Mouse (Mus musculus) macrophage (primary cell): ENCODE data around the gene Aqp2. TPM values are rescaled to one million over a fixed set of nuclear protein-coding genes. Genes with fewer than 3 reads are reported as not detected.

Source experiments
- H3K27ac ChIP-seq: fragments of 350-480 bp; formaldehyde crosslinking; 2 replicates; pipeline ENCODE4 v1.9.0; 2021
- H3K36me3 ChIP-seq: fragments of 350-480 bp; formaldehyde crosslinking; 2 replicates; pipeline ENCODE4 v1.9.0; 2021; ENCODE audit errors: inconsistent target
- H3K4me3 ChIP-seq: fragments of 350-480 bp; formaldehyde crosslinking; 2 replicates; pipeline ENCODE4 v1.9.0; 2021; ENCODE audit errors: inconsistent target
- H3K79me2 ChIP-seq: fragments of 350-480 bp; formaldehyde crosslinking; 2 replicates; pipeline ENCODE4 v1.9.0; 2021; ENCODE audit errors: inconsistent target
- WGBS: methylation state at CpG from one replicate; pipeline ENCODE4 v1.1.7; 2026; ENCODE audit warnings: inconsistent platforms; ENCODE audit not compliant: missing documents; 5-methylcytosine and 5-hydroxymethylcytosine counted together
- polyA plus RNA-seq: library from polyadenylated mRNA; stranded (reverse); fragments of 250-400 nt; gene quantifications from 3 replicates; pipeline ENCODE4 v1.2.4, GENCODE M21; 2018; ENCODE audit warnings: inconsistent platforms

The Aqp2 gene
- polyA plus RNA-seq, 1 experiment from 2014 or later: not detected

GRCm38 (mm10) chr15:99599245-99600070 is 20.6 kb downstream of the Aqp2 start:
- no peaks in the 10 kb centered on the region for H3K36me3 ChIP-seq
- no peaks in the 10 kb centered on the region for H3K79me2 ChIP-seq
- no peak overlapping the region for H3K27ac ChIP-seq
- WGBS: 78% methylated on average over 17 of the region's 17 CpGs
- H3K4me3 ChIP-seq: no peak overlapping the region

- Histone ChIP-seq H3K36me3 (no peaks in the 10 kb centered on the region), H3K27ac (no peak within 1 kb of the TSS), H3K4me3 (no peak within 1 kb of the TSS), H3K79me2 (no peaks in the 10 kb centered on the region)
- 88% methylated on average over 22 of the region's 22 CpGs for WGBS
These were observed 22.3 kb downstream of the Aqp2 start, which contains the start of gene Aqp6 for GRCm38 (mm10) chr15:99600986-99601822. TSS of gene Aqp6 (plus strand) at chr15:99601400.

GRCm38 (mm10) chr15:99601823-99602120 is 22.9 kb downstream of the Aqp2 start:
- H3K79me2 ChIP-seq: no peaks in the 10 kb centered on the region
- H3K27ac ChIP-seq: no peak overlapping the region
- H3K36me3 ChIP-seq: no peaks in the 10 kb centered on the region
- 75% methylated on average over 2 of the region's 5 CpGs for WGBS
- H3K4me3 ChIP-seq: no peak overlapping the region

- no peaks in the 10 kb centered on the region for H3K36me3 ChIP-seq
- 93% methylated on average over 15 of the region's 17 CpGs for WGBS
These were observed 23.5 kb downstream of the Aqp2 start for GRCm38 (mm10) chr15:99602206-99602820.

GRCm38 (mm10) chr15:99603216-99603615 is 24.4 kb downstream of the Aqp2 start:
- Histone ChIP-seq H3K4me3 (no peak overlapping the region), H3K79me2 (no peaks in the 10 kb centered on the region), H3K27ac (no peak overlapping the region), H3K36me3 (no peaks in the 10 kb centered on the region)
- 88% methylated on average over 7 of the region's 7 CpGs for WGBS

More at GRCm38 (mm10) chr15:99602206-99602820, 23.5 kb downstream of the Aqp2 start:
- Histone ChIP-seq H3K27ac (no peak overlapping the region), H3K79me2 (no peaks in the 10 kb centered on the region), H3K4me3 (no peak overlapping the region)

- H3K27ac ChIP-seq: no peak overlapping the region
- no peak overlapping the region for H3K4me3 ChIP-seq
- no peaks in the 10 kb centered on the region for H3K79me2 ChIP-seq
- WGBS: 88% methylated on average over 3 of the region's 3 CpGs
- no peaks in the 10 kb centered on the region for H3K36me3 ChIP-seq
These were observed 26.7 kb downstream of the Aqp2 start for GRCm38 (mm10) chr15:99605595-99605994.

GRCm38 (mm10) chr15:99606515-99606914 is 27.7 kb downstream of the Aqp2 start:
- no peaks in the 10 kb centered on the region for H3K36me3 ChIP-seq
- no peak overlapping the region for H3K4me3 ChIP-seq
- no peak overlapping the region for H3K27ac ChIP-seq
- no peaks in the 10 kb centered on the region for H3K79me2 ChIP-seq
- WGBS: 51% methylated on average over 5 of the region's 5 CpGs

- 47% methylated on average over 10 of the region's 10 CpGs for WGBS
- H3K36me3 ChIP-seq: no peaks in the 10 kb centered on the region
- H3K79me2 ChIP-seq: no peaks in the 10 kb centered on the region
- no peak overlapping the region for H3K27ac ChIP-seq
- no peak overlapping the region for H3K4me3 ChIP-seq
These were observed 28.7 kb downstream of the Aqp2 start for GRCm38 (mm10) chr15:99607388-99608113.

GRCm38 (mm10) chr15:99608382-99609125 is 29.7 kb downstream of the Aqp2 start:
- H3K79me2 ChIP-seq: no peaks in the 10 kb centered on the region
- H3K36me3 ChIP-seq: no peaks in the 10 kb centered on the region
- no peak overlapping the region for H3K4me3 ChIP-seq
- WGBS: 84% methylated on average over 13 of the region's 13 CpGs
- H3K27ac ChIP-seq: no peak overlapping the region

- no peak overlapping the region for H3K27ac ChIP-seq
- H3K4me3 ChIP-seq: no peak overlapping the region
- 93% methylated on average over 7 of the region's 7 CpGs for WGBS
- no peaks in the 10 kb centered on the region for H3K36me3 ChIP-seq
- no peaks in the 10 kb centered on the region for H3K79me2 ChIP-seq
These were observed 32.7 kb downstream of the Aqp2 start for GRCm38 (mm10) chr15:99611563-99611962.

GRCm38 (mm10) chr15:99614273-99614672 is 35.4 kb downstream of the Aqp2 start:
- 84% methylated on average over 13 of the region's 13 CpGs for WGBS
- no peaks in the 10 kb centered on the region for H3K36me3 ChIP-seq
- no peak overlapping the region for H3K27ac ChIP-seq
- H3K79me2 ChIP-seq: no peaks in the 10 kb centered on the region
- no peak overlapping the region for H3K4me3 ChIP-seq

- WGBS: 31% methylated on average over 11 of the region's 12 CpGs
- Histone ChIP-seq H3K79me2 (no peaks in the 10 kb centered on the region), H3K27ac (no peak overlapping the region), H3K4me3 (no peak overlapping the region), H3K36me3 (no peaks in the 10 kb centered on the region)
These were observed 35.9 kb downstream of the Aqp2 start for GRCm38 (mm10) chr15:99614753-99615152.

- WGBS: 80% methylated on average over 9 of the region's 9 CpGs
- Histone ChIP-seq H3K4me3 (no peak overlapping the region), H3K79me2 (no peaks in the 10 kb centered on the region), H3K27ac (no peak overlapping the region), H3K36me3 (no peaks in the 10 kb centered on the region)
These were observed 36.4 kb downstream of the Aqp2 start for GRCm38 (mm10) chr15:99615246-99615645.

- Histone ChIP-seq H3K27ac (no peak overlapping the region), H3K4me3 (no peak overlapping the region), H3K36me3 (no peaks in the 10 kb centered on the region), H3K79me2 (no peaks in the 10 kb centered on the region)
- 22% methylated on average over 2 of the region's 3 CpGs for WGBS
These were observed 39.7 kb downstream of the Aqp2 start for GRCm38 (mm10) chr15:99618595-99618994.
